Comparison of ENCODE assay signal across 8 mouse cellular contexts in the genomic region with DNA sequence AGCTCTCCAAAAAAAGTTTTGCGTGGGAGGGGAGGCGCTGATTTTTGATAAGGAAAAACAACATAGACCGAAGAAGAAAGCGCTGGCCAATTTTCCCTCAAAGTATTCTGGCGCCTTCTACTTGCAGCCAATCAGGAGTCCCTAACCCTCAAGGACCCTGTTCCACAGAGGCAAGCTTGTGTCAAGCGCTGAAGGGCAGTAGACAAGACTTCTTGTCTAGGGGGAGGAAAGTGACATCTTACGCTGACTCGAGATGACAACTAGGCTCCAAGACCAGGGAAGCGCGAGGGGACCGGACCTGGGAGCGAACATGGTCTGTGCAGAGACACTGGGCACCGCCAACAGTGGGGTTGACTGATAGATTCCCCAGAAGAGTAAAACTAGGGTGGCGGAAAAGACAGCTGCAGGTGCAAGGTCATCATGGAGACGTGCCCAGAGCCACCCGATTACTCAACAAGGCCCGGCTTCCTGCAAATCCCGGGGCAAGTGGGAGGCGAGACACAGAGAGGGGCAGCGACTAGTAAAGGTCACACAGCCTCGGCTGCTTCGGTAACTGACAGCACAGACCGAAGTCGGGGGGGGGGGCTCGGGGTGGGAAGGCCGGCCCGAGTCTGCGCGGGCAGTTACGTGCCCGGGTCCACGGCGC. TPM values are rescaled to one million over a fixed set of nuclear protein-coding genes. Genes with fewer than 3 reads are reported as not detected.
DNase-seq lines count a peak whose midpoint lies in the region; ATAC-seq lines count a peak whose summit lies in the region.

No protein-coding gene starts in this region.

- intact Hi-C loops in heart, postnatal 25 days (cut with DNase I): loop anchor here (5.0 kb wide), 1 partner anchor 89 kb away; a partner anchor contains a TSS
- intact Hi-C loops in left cerebral cortex, postnatal 4 days (cut with DNase I): no loop called here

- H3K4me3 ChIP-seq in forebrain, embryonic 10.5 days: peak overlapping the region; percentile 81
- peak overlapping the region; percentile 81 for H3K4me3 ChIP-seq in midbrain, embryonic 11.5 days (ENCODE audit: low read depth, low read length)

- no peaks in the 10 kb centered on the region for H3K9me3 ChIP-seq in forebrain, embryonic 10.5 days
- H3K9me3 ChIP-seq in midbrain, embryonic 11.5 days (ENCODE audit: control insufficient read depth, low read length): no peaks in the 10 kb centered on the region

- H3K27ac ChIP-seq in forebrain, embryonic 10.5 days: peak overlapping the region; percentile 97
- peak overlapping the region; percentile 87 for H3K27ac ChIP-seq in midbrain, embryonic 11.5 days (ENCODE audit: low read depth, low read length)

- peak overlapping the region; percentile 88 for H3K9ac ChIP-seq in midbrain, embryonic 11.5 days (ENCODE audit: low read length)

- WGBS in forebrain, embryonic 10.5 days: 5% methylated on average over 33 of the region's 33 CpGs
- 4% methylated on average over 28 of the region's 33 CpGs for WGBS in midbrain, embryonic 11.5 days

- peaks cover 74% of the 10 kb centered on the region for H3K36me3 ChIP-seq in forebrain, embryonic 10.5 days (replicated peaks)
- H3K36me3 ChIP-seq in midbrain, embryonic 11.5 days (ENCODE audit: control insufficient read depth, insufficient read depth, low read length): peaks cover 21% of the 10 kb centered on the region

- peak; percentile 58 to 63 for DNase-seq in lung, adult 18-20 months
- DNase-seq in lung, postnatal 25 days (ENCODE audit: low spot score): no peak
- peak; percentile 67 for DNase-seq in adrenal gland, postnatal 10 days
- DNase-seq in forebrain, embryonic 10.5 days (ENCODE audit: extremely low spot score, low spot score): no peak
- peak; percentile 28 for DNase-seq in heart, postnatal 25 days (ENCODE audit: low spot score)
- peak; percentile 40 for DNase-seq in left cerebral cortex, postnatal 4 days
- peak; percentile 87 for DNase-seq in midbrain, embryonic 11.5 days (ENCODE audit: low spot score, missing footprints)

- H3K4me2 ChIP-seq in midbrain, embryonic 11.5 days: peak overlapping the region; percentile 91

- ATAC-seq in midbrain, embryonic 11.5 days (ENCODE audit: low FRiP score): no peak
- no peak for ATAC-seq in inflammation-experienced regulatory T-cells, adult 6 months

- H3K4me1 ChIP-seq in forebrain, embryonic 10.5 days: peaks cover 49% of the 10 kb centered on the region
- H3K4me1 ChIP-seq in midbrain, embryonic 11.5 days (ENCODE audit: control insufficient read depth, insufficient read depth, low read length): peaks cover 30% of the 10 kb centered on the region

- no peaks in the 10 kb centered on the region for H3K27me3 ChIP-seq in forebrain, embryonic 10.5 days (ENCODE audit: poor library complexity, severe bottlenecking)
- H3K27me3 ChIP-seq in midbrain, embryonic 11.5 days (ENCODE audit: control insufficient read depth, insufficient read depth, low read length): no peaks in the 10 kb centered on the region

RNA-seq across cellular contexts. Expression of a gene that starts 0.7 kb away (rescaled TPM):
- total RNA-seq in adrenal gland, postnatal 10 days (2021): 100 to 1,000 TPM in 1 of 2 experiments, 10 to 100 TPM in 1; 79.8 to 124 TPM
- 84.0 and 85.7 TPM in 2 replicates for polyA plus RNA-seq in forebrain, embryonic 10.5 days (2016; fragmentation: Nextera tagmentation; extraction: Ambion mirVana)
- total RNA-seq in heart, postnatal 25 days (2021): 10 to 100 TPM; 40.4 to 44.0 TPM
- 100 to 1,000 TPM; 105 to 107 TPM for total RNA-seq in left cerebral cortex, postnatal 4 days (2021)
- 45.8 and 46.5 TPM in 2 replicates for polyA plus RNA-seq in midbrain, embryonic 11.5 days (2014; fragmentation: Nextera tagmentation; extraction: Ambion mirVana)
- 10 to 100 TPM; 35.0 to 55.9 (median 51.8) TPM for polyA plus RNA-seq in inflammation-experienced regulatory T-cells, adult 6 months (2017; shearing (Covaris generic))

RNA-seq across cellular contexts. Expression of a gene that starts 0.9 kb away (rescaled TPM):
- total RNA-seq in adrenal gland, postnatal 10 days (2021): 100 to 1,000 TPM in 1 of 2 experiments, 10 to 100 TPM in 1; 92.1 to 113 TPM
- polyA plus RNA-seq in forebrain, embryonic 10.5 days (2016; fragmentation: Nextera tagmentation; extraction: Ambion mirVana): 160 and 172 TPM in 2 replicates
- 10 to 100 TPM; 64.3 to 72.3 TPM for total RNA-seq in heart, postnatal 25 days (2021)
- 100 to 1,000 TPM; 173 to 188 TPM for total RNA-seq in left cerebral cortex, postnatal 4 days (2021)
- 110 and 113 TPM in 2 replicates for polyA plus RNA-seq in midbrain, embryonic 11.5 days (2014; fragmentation: Nextera tagmentation; extraction: Ambion mirVana)
- polyA plus RNA-seq in inflammation-experienced regulatory T-cells, adult 6 months (2017; shearing (Covaris generic)): 10 to 100 TPM; 36.9 to 55.3 (median 39.7) TPM

RNA-seq across cellular contexts. Expression of a gene that starts 25.8 kb away (rescaled TPM):
- 100 to 1,000 TPM; 468 to 485 TPM for total RNA-seq in adrenal gland, postnatal 10 days (2021)
- 192 and 193 TPM in 2 replicates for polyA plus RNA-seq in forebrain, embryonic 10.5 days (2016; fragmentation: Nextera tagmentation; extraction: Ambion mirVana)
- 100 to 1,000 TPM; 343 to 364 TPM for total RNA-seq in heart, postnatal 25 days (2021)
- 100 to 1,000 TPM; 119 to 135 TPM for total RNA-seq in left cerebral cortex, postnatal 4 days (2021)
- 182 and 195 TPM in 2 replicates for polyA plus RNA-seq in midbrain, embryonic 11.5 days (2014; fragmentation: Nextera tagmentation; extraction: Ambion mirVana)
- polyA plus RNA-seq in inflammation-experienced regulatory T-cells, adult 6 months (2017; shearing (Covaris generic)): 100 to 1,000 TPM; 203 to 308 (median 286) TPM

RNA-seq across cellular contexts. Expression of a gene that starts 29.5 kb away (rescaled TPM):
- 1,000 to 10,000 TPM; 1,095 to 1,101 TPM for total RNA-seq in adrenal gland, postnatal 10 days (2021)
- 1,518 and 1,601 TPM in 2 replicates for polyA plus RNA-seq in forebrain, embryonic 10.5 days (2016; fragmentation: Nextera tagmentation; extraction: Ambion mirVana)
- total RNA-seq in heart, postnatal 25 days (2021): 100 to 1,000 TPM; 692 to 724 TPM
- total RNA-seq in left cerebral cortex, postnatal 4 days (2021): 100 to 1,000 TPM; 563 to 595 TPM
- polyA plus RNA-seq in midbrain, embryonic 11.5 days (2014; fragmentation: Nextera tagmentation; extraction: Ambion mirVana): 1,209 and 1,332 TPM in 2 replicates
- 1,000 to 10,000 TPM; 2,478 to 5,003 (median 4,913) TPM for polyA plus RNA-seq in inflammation-experienced regulatory T-cells, adult 6 months (2017; shearing (Covaris generic))

RNA-seq across cellular contexts. Expression of a gene that starts 29.5 kb away (rescaled TPM):
- under 1 TPM; 0.69 to 0.70 TPM for total RNA-seq in adrenal gland, postnatal 10 days (2021)
- 1.1 and 1.3 TPM in 2 replicates for polyA plus RNA-seq in forebrain, embryonic 10.5 days (2016; fragmentation: Nextera tagmentation; extraction: Ambion mirVana)
- under 1 TPM; 0.26 to 0.28 TPM for total RNA-seq in heart, postnatal 25 days (2021)
- 1 to 10 TPM; 1.9 to 2.2 TPM for total RNA-seq in left cerebral cortex, postnatal 4 days (2021)
- 0.45 and 0.58 TPM in 2 replicates for polyA plus RNA-seq in midbrain, embryonic 11.5 days (2014; fragmentation: Nextera tagmentation; extraction: Ambion mirVana)
- polyA plus RNA-seq in inflammation-experienced regulatory T-cells, adult 6 months (2017; shearing (Covaris generic)): 1 to 10 TPM in 2 of 3 experiments, under 1 TPM in 1; 0.67 to 4.4 (median 3.5) TPM

Comparison
In these comparisons a context has a peak if more than half of its experiments do, and no peak if none do; other contexts are left out.
1. DNase-seq: peak in lung, adult 18-20 months (2 of 2), adrenal gland, postnatal 10 days (single experiment), heart, postnatal 25 days (single experiment), left cerebral cortex, postnatal 4 days (single experiment) and midbrain, embryonic 11.5 days (single experiment); none in lung, postnatal 25 days (single experiment) and forebrain, embryonic 10.5 days (single experiment).